Mouse (Mus musculus): ENCODE measurements around the gene Slc5a2.

The Slc5a2 gene

GRCm38 (mm10) chr7:128298481-128299342 is 33.3 kb downstream of the Slc5a2 start:
- H3K4me1 ChIP-seq (replicated peaks; ENCODE audit: low read depth, low read length): peaks cover 24% of the 10 kb centered on the region
- TF ChIP-seq POU5F1 (IDR thresholded peaks at IDR 0.05; ENCODE audit: borderline replicate concordance, low read length): no peak
- no peak for TF ChIP-seq NANOG (IDR thresholded peaks at IDR 0.05; ENCODE audit: borderline replicate concordance, low read length)
- TF ChIP-seq CTCF (conservative IDR thresholded peaks at IDR 0.05; ENCODE audit: low read length): no peak
- no peaks in the 10 kb centered on the region for H3K9me3 ChIP-seq (ENCODE audit: low read length)
- peaks cover 12% of the 10 kb centered on the region for H3K36me3 ChIP-seq (ENCODE audit: insufficient read depth, low read length)
- H3K27me3 ChIP-seq (ENCODE audit: insufficient read depth, low read length): peaks cover 13% of the 10 kb centered on the region
- H3K4me3 ChIP-seq (replicated peaks; ENCODE audit: low read length): peak overlapping the region; percentile 90

GRCm38 (mm10) chr7:128300952-128301351 is 35.5 kb downstream of the Slc5a2 start:
- Histone ChIP-seq H3K36me3 (ENCODE audit: insufficient read depth, low read length) (no peaks in the 10 kb centered on the region), H3K4me1 (replicated peaks; ENCODE audit: low read depth, low read length) (peaks cover 27% of the 10 kb centered on the region), H3K9me3 (ENCODE audit: low read length) (no peaks in the 10 kb centered on the region), H3K4me3 (replicated peaks; ENCODE audit: low read length) (no peak overlapping the region), H3K27me3 (ENCODE audit: insufficient read depth, low read length) (peaks cover 13% of the 10 kb centered on the region)
- no peak for TF ChIP-seq POU5F1 (IDR thresholded peaks at IDR 0.05; ENCODE audit: borderline replicate concordance, low read length)
- no peak for TF ChIP-seq CTCF (conservative IDR thresholded peaks at IDR 0.05; ENCODE audit: low read length)
- TF ChIP-seq NANOG (IDR thresholded peaks at IDR 0.05; ENCODE audit: borderline replicate concordance, low read length): no peak

GRCm38 (mm10) chr7:128302151-128302550 is 36.7 kb downstream of the Slc5a2 start:
- Histone ChIP-seq H3K27me3 (ENCODE audit: insufficient read depth, low read length) (peaks cover 13% of the 10 kb centered on the region), H3K36me3 (ENCODE audit: insufficient read depth, low read length) (no peaks in the 10 kb centered on the region), H3K4me3 (replicated peaks; ENCODE audit: low read length) (no peak overlapping the region), H3K9me3 (ENCODE audit: low read length) (no peaks in the 10 kb centered on the region), H3K4me1 (replicated peaks; ENCODE audit: low read depth, low read length) (peaks cover 16% of the 10 kb centered on the region)
- TF ChIP-seq CTCF (conservative IDR thresholded peaks at IDR 0.05; ENCODE audit: low read length) (no peak), NANOG (IDR thresholded peaks at IDR 0.05; ENCODE audit: borderline replicate concordance, low read length) (no peak), POU5F1 (IDR thresholded peaks at IDR 0.05; ENCODE audit: borderline replicate concordance, low read length) (no peak)

GRCm38 (mm10) chr7:128304198-128304597 is 38.7 kb downstream of the Slc5a2 start:
- Histone ChIP-seq H3K36me3 (ENCODE audit: insufficient read depth, low read length) (no peaks in the 10 kb centered on the region), H3K9me3 (ENCODE audit: low read length) (no peaks in the 10 kb centered on the region), H3K4me3 (replicated peaks; ENCODE audit: low read length) (no peak overlapping the region), H3K27me3 (ENCODE audit: insufficient read depth, low read length) (peaks cover 6% of the 10 kb centered on the region), H3K4me1 (replicated peaks; ENCODE audit: low read depth, low read length) (peaks cover 4% of the 10 kb centered on the region; the same call in 1 of the 2 replicates)
- no peak for TF ChIP-seq POU5F1 (IDR thresholded peaks at IDR 0.05; ENCODE audit: borderline replicate concordance, low read length)
- no peak for TF ChIP-seq NANOG (IDR thresholded peaks at IDR 0.05; ENCODE audit: borderline replicate concordance, low read length)
- no peak for TF ChIP-seq CTCF (conservative IDR thresholded peaks at IDR 0.05; ENCODE audit: low read length)

GRCm38 (mm10) chr7:128304907-128305306 is 39.5 kb downstream of the Slc5a2 start:
- Histone ChIP-seq H3K4me3 (replicated peaks; ENCODE audit: low read length) (no peak overlapping the region), H3K36me3 (ENCODE audit: insufficient read depth, low read length) (no peaks in the 10 kb centered on the region), H3K27me3 (ENCODE audit: insufficient read depth, low read length) (peaks cover 6% of the 10 kb centered on the region), H3K9me3 (ENCODE audit: low read length) (no peaks in the 10 kb centered on the region), H3K4me1 (replicated peaks; ENCODE audit: low read depth, low read length) (peaks cover 4% of the 10 kb centered on the region; the same call in 1 of the 2 replicates)
- TF ChIP-seq NANOG (IDR thresholded peaks at IDR 0.05; ENCODE audit: borderline replicate concordance, low read length) (no peak), CTCF (conservative IDR thresholded peaks at IDR 0.05; ENCODE audit: low read length) (no peak; the same call in 1 of the 2 replicates), POU5F1 (IDR thresholded peaks at IDR 0.05; ENCODE audit: borderline replicate concordance, low read length) (no peak)

- Histone ChIP-seq H3K4me1 (replicated peaks; ENCODE audit: low read depth, low read length) (peaks cover 4% of the 10 kb centered on the region; the same call in 1 of the 2 replicates), H3K4me3 (replicated peaks; ENCODE audit: low read length) (no peak overlapping the region), H3K9me3 (ENCODE audit: low read length) (no peaks in the 10 kb centered on the region), H3K27me3 (ENCODE audit: insufficient read depth, low read length) (peaks cover 16% of the 10 kb centered on the region; the same call in 1 of the 2 replicates), H3K36me3 (ENCODE audit: insufficient read depth, low read length) (no peaks in the 10 kb centered on the region)
- TF ChIP-seq POU5F1 (IDR thresholded peaks at IDR 0.05; ENCODE audit: borderline replicate concordance, low read length) (no peak), NANOG (IDR thresholded peaks at IDR 0.05; ENCODE audit: borderline replicate concordance, low read length) (no peak), CTCF (conservative IDR thresholded peaks at IDR 0.05; ENCODE audit: low read length) (no peak)
Measured at GRCm38 (mm10) chr7:128307851-128308250, 42.4 kb downstream of the Slc5a2 start.

- Histone ChIP-seq H3K4me3 (replicated peaks; ENCODE audit: low read length) (no peak overlapping the region), H3K9me3 (ENCODE audit: low read length) (no peaks in the 10 kb centered on the region), H3K27me3 (ENCODE audit: insufficient read depth, low read length) (peaks cover 22% of the 10 kb centered on the region), H3K36me3 (ENCODE audit: insufficient read depth, low read length) (no peaks in the 10 kb centered on the region), H3K4me1 (replicated peaks; ENCODE audit: low read depth, low read length) (peaks cover 4% of the 10 kb centered on the region; the same call in 1 of the 2 replicates)
- no peak for TF ChIP-seq NANOG (IDR thresholded peaks at IDR 0.05; ENCODE audit: borderline replicate concordance, low read length)
- TF ChIP-seq CTCF (conservative IDR thresholded peaks at IDR 0.05; ENCODE audit: low read length): no peak
Measured at GRCm38 (mm10) chr7:128309216-128309615, 43.8 kb downstream of the Slc5a2 start.

GRCm38 (mm10) chr7:128309776-128310175 is 44.3 kb downstream of the Slc5a2 start:
- TF ChIP-seq POU5F1 (IDR thresholded peaks at IDR 0.05; ENCODE audit: borderline replicate concordance, low read length): no peak
- TF ChIP-seq NANOG (IDR thresholded peaks at IDR 0.05; ENCODE audit: borderline replicate concordance, low read length): no peak
- TF ChIP-seq CTCF (conservative IDR thresholded peaks at IDR 0.05; ENCODE audit: low read length): no peak
- Histone ChIP-seq H3K27me3 (ENCODE audit: insufficient read depth, low read length) (peaks cover 22% of the 10 kb centered on the region), H3K36me3 (ENCODE audit: insufficient read depth, low read length) (no peaks in the 10 kb centered on the region), H3K4me1 (replicated peaks; ENCODE audit: low read depth, low read length) (peaks cover 1% of the 10 kb centered on the region; the same call in 1 of the 2 replicates), H3K4me3 (replicated peaks; ENCODE audit: low read length) (no peak overlapping the region), H3K9me3 (ENCODE audit: low read length) (no peaks in the 10 kb centered on the region)
